Mouse (Mus musculus) MEL (cell line): ENCODE measurements around the gene Anp32e. TPM values are rescaled to one million over a fixed set of nuclear protein-coding genes. Genes with fewer than 3 reads are reported as not detected.

Source experiments
- DNase-seq: peaks from one replicate; pipeline ENCODE4 v3.0.0; 2011; ENCODE audit warnings: low read depth, low spot score
- H3K27ac ChIP-seq: 2 replicates; pipeline ENCODE4 v1.5.1; 2012; ENCODE audit warnings: low read depth, mild to moderate bottlenecking, control low read depth, low read length, moderate library complexity; ENCODE audit not compliant: control insufficient read depth
- H3K27me3 ChIP-seq, 2 experiments: fragments of 150-350 bp in 1 of 2; sonication (generic) in 1 of 2; 2 replicates each; pipeline ENCODE4 v1.6.1; 2012; ENCODE audit warnings: low read length in 2 of 2, mild to moderate bottlenecking in 2 of 2, improper control_type of control experiment in 1 of 2, moderate library complexity in 1 of 2; ENCODE audit not compliant: insufficient read depth in 2 of 2, control insufficient read depth in 1 of 2
- H3K36me3 ChIP-seq, 2 experiments: 2 replicates each; pipeline ENCODE4 v1.6.1; 2012 to 2014; ENCODE audit warnings: low read length in 2 of 2, improper control_type of control experiment in 1 of 2, inconsistent platforms in 1 of 2, mild to moderate bottlenecking in 1 of 2; ENCODE audit not compliant: insufficient read depth in 2 of 2, control insufficient read depth in 1 of 2
- H3K4me1 ChIP-seq, 2 experiments: fragments of 150-350 bp in 1 of 2; sonication (generic) in 1 of 2; 2 replicates each; pipeline ENCODE4 v1.6.1; 2012; ENCODE audit warnings: low read length in 2 of 2, improper control_type of control experiment in 1 of 2, mild to moderate bottlenecking in 1 of 2; ENCODE audit not compliant: insufficient read depth in 2 of 2, control insufficient read depth in 1 of 2
- H3K4me3 ChIP-seq, 2 experiments: fragments of 150-350 bp in 1 of 2; sonication (generic) in 1 of 2; 2 replicates each; pipeline ENCODE4 v1.5.1; 2012; ENCODE audit warnings: low read depth in 2 of 2, low read length in 2 of 2, mild to moderate bottlenecking in 2 of 2, moderate library complexity in 2 of 2, control low read depth in 1 of 2, improper control_type of control experiment in 1 of 2; ENCODE audit not compliant: control insufficient read depth in 1 of 2, insufficient read depth in 1 of 2
- H3K79me2 ChIP-seq: 2 replicates; pipeline ENCODE4 v1.6.1; 2012; ENCODE audit warnings: mild to moderate bottlenecking, low read length, moderate library complexity; ENCODE audit not compliant: control insufficient read depth, poor library complexity, insufficient read depth
- H3K9ac ChIP-seq: 2 replicates; pipeline ENCODE4 v1.6.1; 2012; ENCODE audit warnings: low read depth, mild to moderate bottlenecking, control low read depth, low read length, moderate library complexity; ENCODE audit not compliant: control insufficient read depth, poor library complexity, severe bottlenecking
- H3K9me3 ChIP-seq: fragments of 150-350 bp; sonication (generic); replicated peaks from 2 replicates; pipeline ENCODE4 v1.6.1; 2012; ENCODE audit warnings: mild to moderate bottlenecking, low read length, improper control_type of control experiment, moderate library complexity; ENCODE audit not compliant: insufficient read depth
- CHD1 ChIP-seq: IDR thresholded peaks from 2 replicates; pipeline ENCODE4 v1.6.1; 2012; ENCODE audit warnings: low read depth, mild to moderate bottlenecking, inconsistent platforms, low read length, improper control_type of control experiment
- E2F4 ChIP-seq: IDR thresholded peaks from 2 replicates; pipeline ENCODE4 v1.6.1; 2011; ENCODE audit warnings: low read depth, low read length, improper control_type of control experiment, borderline replicate concordance
- ELF1 ChIP-seq: IDR thresholded peaks from 2 replicates; pipeline ENCODE4 v1.6.1; 2014; ENCODE audit warnings: low read depth, mild to moderate bottlenecking, inconsistent platforms, low read length, improper control_type of control experiment, moderate library complexity
- EP300 ChIP-seq, 2 experiments: IDR thresholded peaks; 2 replicates each; pipeline ENCODE4 v1.6.1; 2011; ENCODE audit warnings: improper control_type of control experiment in 2 of 2, low read length in 2 of 2, low read depth in 1 of 2, mild to moderate bottlenecking in 1 of 2
- GATA1 ChIP-seq: IDR thresholded peaks from 2 replicates; pipeline ENCODE4 v1.6.1; 2011; ENCODE audit warnings: low read depth, low read length, improper control_type of control experiment
- HCFC1 ChIP-seq: IDR thresholded peaks from 2 replicates; pipeline ENCODE4 v1.6.1; 2012; ENCODE audit warnings: low read depth, mild to moderate bottlenecking, inconsistent platforms, low read length, improper control_type of control experiment, moderate library complexity
- JUND ChIP-seq: IDR thresholded peaks from 2 replicates; pipeline ENCODE4 v1.6.1; 2011; ENCODE audit warnings: low read depth, mild to moderate bottlenecking, improper control_type of control experiment, low read length
- KAT2A ChIP-seq: conservative IDR thresholded peaks from 2 replicates; pipeline ENCODE4 v1.6.1; 2012; ENCODE audit warnings: low read depth, low read length, improper control_type of control experiment, inconsistent platforms
- MAFK ChIP-seq: IDR thresholded peaks from 2 replicates; pipeline ENCODE4 v1.6.1; 2011; ENCODE audit warnings: low read depth, mild to moderate bottlenecking, low read length, improper control_type of control experiment, borderline replicate concordance
- MAX ChIP-seq: IDR thresholded peaks from 2 replicates; pipeline ENCODE4 v1.6.1; 2011; ENCODE audit warnings: low read length, improper control_type of control experiment
- MAZ ChIP-seq: IDR thresholded peaks from 2 replicates; pipeline ENCODE4 v1.6.1; 2012; ENCODE audit warnings: low read depth, mild to moderate bottlenecking, inconsistent platforms, low read length, improper control_type of control experiment
- MEF2A ChIP-seq: IDR thresholded peaks from 2 replicates; pipeline ENCODE4 v1.6.1; 2014; ENCODE audit warnings: low read depth, mild to moderate bottlenecking, inconsistent platforms, low read length, improper control_type of control experiment; ENCODE audit not compliant: poor library complexity, insufficient replicate concordance, severe bottlenecking; ENCODE audit errors: extremely low read depth
- MYB ChIP-seq: IDR thresholded peaks from 2 replicates; pipeline ENCODE4 v1.6.1; 2011; ENCODE audit warnings: mild to moderate bottlenecking, low read depth, low read length, improper control_type of control experiment
- MYC ChIP-seq: IDR thresholded peaks from 2 replicates; pipeline ENCODE4 v1.6.1; 2011; ENCODE audit warnings: low read depth, mild to moderate bottlenecking, low read length, improper control_type of control experiment, moderate library complexity
- NRF1 ChIP-seq: IDR thresholded peaks from 2 replicates; pipeline ENCODE4 v1.6.1; 2014; ENCODE audit warnings: low read depth, mild to moderate bottlenecking, inconsistent platforms, low read length, improper control_type of control experiment, moderate library complexity; ENCODE audit not compliant: poor library complexity, insufficient read depth, severe bottlenecking
- POLR2A ChIP-seq, 2 experiments: IDR thresholded peaks; 2 replicates each; pipeline ENCODE4 v1.6.1; 2011 to 2012; ENCODE audit warnings: low read length in 2 of 2, mild to moderate bottlenecking in 2 of 2, control low read depth in 1 of 2, improper control_type of control experiment in 1 of 2, low read depth in 1 of 2, moderate library complexity in 1 of 2; ENCODE audit not compliant: control insufficient read depth in 1 of 2, insufficient read depth in 1 of 2, poor library complexity in 1 of 2
- POLR2AphosphoS2 ChIP-seq: IDR thresholded peaks from 2 replicates; pipeline ENCODE4 v1.6.1; 2011; ENCODE audit warnings: low read length, improper control_type of control experiment
- POLR2AphosphoS5 ChIP-seq: IDR thresholded peaks from 2 replicates; pipeline ENCODE4 v1.6.1; 2012; ENCODE audit warnings: low read depth, borderline replicate concordance, mild to moderate bottlenecking, inconsistent platforms, low read length, moderate library complexity, mixed read lengths
- RAD21 ChIP-seq: IDR thresholded peaks from 2 replicates; pipeline ENCODE4 v1.6.1; 2011; ENCODE audit warnings: mild to moderate bottlenecking, low read depth, low read length, improper control_type of control experiment
- RCOR1 ChIP-seq: IDR thresholded peaks from 2 replicates; pipeline ENCODE4 v1.6.1; 2012; ENCODE audit warnings: low read depth, mild to moderate bottlenecking, inconsistent platforms, low read length, improper control_type of control experiment
- SIN3A ChIP-seq: IDR thresholded peaks from 2 replicates; pipeline ENCODE4 v1.6.1; 2012; ENCODE audit warnings: low read length, improper control_type of control experiment, inconsistent platforms
- TBP ChIP-seq: IDR thresholded peaks from 2 replicates; pipeline ENCODE4 v1.8.0; 2011; ENCODE audit warnings: low read depth, low read length, improper control_type of control experiment
- TCF12 ChIP-seq: IDR thresholded peaks from 2 replicates; pipeline ENCODE4 v1.6.1; 2014; ENCODE audit warnings: low read depth, mild to moderate bottlenecking, inconsistent platforms, low read length, improper control_type of control experiment, moderate library complexity
- UBTF ChIP-seq: IDR thresholded peaks from 2 replicates; pipeline ENCODE4 v1.6.1; 2012; ENCODE audit warnings: low read depth, mild to moderate bottlenecking, inconsistent platforms, low read length, improper control_type of control experiment, moderate library complexity, borderline replicate concordance; ENCODE audit not compliant: insufficient read depth
- USF1 ChIP-seq: IDR thresholded peaks from 2 replicates; pipeline ENCODE4 v1.6.1; 2014; ENCODE audit warnings: low read depth, mild to moderate bottlenecking, inconsistent platforms, low read length, improper control_type of control experiment, moderate library complexity
- USF2 ChIP-seq, 2 experiments: IDR thresholded peaks; 2 replicates each; pipeline ENCODE4 v1.6.1; 2011 to 2012; ENCODE audit warnings: improper control_type of control experiment in 2 of 2, low read length in 2 of 2, borderline replicate concordance in 1 of 2, inconsistent platforms in 1 of 2, low read depth in 1 of 2, mild to moderate bottlenecking in 1 of 2; ENCODE audit not compliant: insufficient read depth in 1 of 2
- ZC3H11A ChIP-seq: IDR thresholded peaks from 2 replicates; pipeline ENCODE4 v1.6.1; 2012; ENCODE audit warnings: low read depth, mild to moderate bottlenecking, inconsistent platforms, low read length, improper control_type of control experiment
- ZKSCAN1 ChIP-seq: IDR thresholded peaks from 2 replicates; pipeline ENCODE4 v1.6.1; 2012; ENCODE audit warnings: low read depth, mild to moderate bottlenecking, inconsistent platforms, low read length, improper control_type of control experiment, moderate library complexity
- ZMIZ1 ChIP-seq: IDR thresholded peaks from 2 replicates; pipeline ENCODE4 v1.6.1; 2012; ENCODE audit warnings: low read depth, mild to moderate bottlenecking, inconsistent platforms, low read length, improper control_type of control experiment, moderate library complexity
- polyA plus RNA-seq, 2 experiments: library from polyadenylated mRNA; stranded (reverse) in 1 of 2; unstranded in 1 of 2; fragments of >175 nt in 1 of 2; fragments of >200 nt in 1 of 2; gene quantifications; 2 replicates each; pipeline versions ENCODE4 v1.2.1 to v1.2.4; 2012; ENCODE audit warnings: low replicate concordance in 2 of 2, low read depth in 1 of 2; ENCODE audit not compliant: insufficient read length in 2 of 2, insufficient read depth in 1 of 2, missing spikeins in 1 of 2
- total RNA-seq: library from RNA; depleted of rRNA; stranded (reverse); fragments of 300-350 nt; gene quantifications from 2 replicates; pipeline ENCODE4 v1.2.3, GENCODE M21; 2012

Gene Anp32e
- total and polyA plus RNA-seq, 3 experiments = 159 to 748 (median 412) TPM

DNA sequence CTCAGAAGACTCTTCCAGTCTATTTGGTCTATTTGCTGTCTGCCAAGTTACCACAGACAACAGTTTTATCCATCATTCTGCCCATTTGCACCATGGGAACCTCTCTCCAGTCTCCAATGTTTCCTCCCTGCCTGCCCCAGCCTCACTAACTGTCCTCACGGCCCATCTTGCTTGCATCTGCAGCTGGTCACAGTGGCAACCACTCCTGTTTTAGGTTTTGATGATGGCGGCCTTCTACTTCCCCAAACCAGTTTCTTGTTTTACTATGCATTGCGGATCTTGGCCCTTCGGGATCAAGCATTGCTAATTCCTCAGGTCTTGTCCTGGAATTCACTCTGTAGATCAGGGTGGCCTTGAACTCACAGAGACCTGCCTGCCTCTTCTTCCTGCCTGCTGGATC, 53.1 kb downstream of the Anp32e start:
- no peak for TF ChIP-seq RAD21
- no peak for TF ChIP-seq MYB
- TF ChIP-seq MAX = no peak
- no peak for TF ChIP-seq ZMIZ1
- no peak for TF ChIP-seq MAZ
- TF ChIP-seq MAFK = no peak
- no peak for TF ChIP-seq POLR2A (IDR thresholded peaks at IDR 0.05; ENCODE audit: control insufficient read depth in 1 of 2, insufficient read depth in 1 of 2, low read depth in 1 of 2, low read length in 2 of 2, poor library complexity in 1 of 2)
- TF ChIP-seq KAT2A = no peak
- TF ChIP-seq POLR2AphosphoS2 = no peak
- TF ChIP-seq NRF1 = no peak
- TF ChIP-seq SIN3A = no peak
- no peak for TF ChIP-seq TBP
- TF ChIP-seq EP300 (IDR thresholded peaks at IDR 0.05; ENCODE audit: low read depth in 1 of 2, low read length in 2 of 2) = no peak
- no peak for TF ChIP-seq RCOR1
- TF ChIP-seq MYC = no peak
- no peak for TF ChIP-seq ZC3H11A
- TF ChIP-seq POLR2AphosphoS5 = no peak
- TF ChIP-seq GATA1 = no peak
- no peak for TF ChIP-seq TCF12
- TF ChIP-seq CHD1 = no peak
- TF ChIP-seq, all 39 proteins: peak for 0
- Histone ChIP-seq H3K4me1 (peaks cover 4 to 14% of the 10 kb centered on the region in 2 experiments), H3K9ac (no peak overlapping the region), H3K79me2 (no peaks in the 10 kb centered on the region), H3K27me3 (no peaks in the 10 kb centered on the region), H3K36me3 (peaks cover 0 to 5% of the 10 kb centered on the region in 2 experiments; a peak in 2 of 4 replicates), H3K4me3 (no peak overlapping the region), H3K9me3 (no peaks in the 10 kb centered on the region), H3K27ac (no peak overlapping the region)
- no peak for DNase-seq

DNA sequence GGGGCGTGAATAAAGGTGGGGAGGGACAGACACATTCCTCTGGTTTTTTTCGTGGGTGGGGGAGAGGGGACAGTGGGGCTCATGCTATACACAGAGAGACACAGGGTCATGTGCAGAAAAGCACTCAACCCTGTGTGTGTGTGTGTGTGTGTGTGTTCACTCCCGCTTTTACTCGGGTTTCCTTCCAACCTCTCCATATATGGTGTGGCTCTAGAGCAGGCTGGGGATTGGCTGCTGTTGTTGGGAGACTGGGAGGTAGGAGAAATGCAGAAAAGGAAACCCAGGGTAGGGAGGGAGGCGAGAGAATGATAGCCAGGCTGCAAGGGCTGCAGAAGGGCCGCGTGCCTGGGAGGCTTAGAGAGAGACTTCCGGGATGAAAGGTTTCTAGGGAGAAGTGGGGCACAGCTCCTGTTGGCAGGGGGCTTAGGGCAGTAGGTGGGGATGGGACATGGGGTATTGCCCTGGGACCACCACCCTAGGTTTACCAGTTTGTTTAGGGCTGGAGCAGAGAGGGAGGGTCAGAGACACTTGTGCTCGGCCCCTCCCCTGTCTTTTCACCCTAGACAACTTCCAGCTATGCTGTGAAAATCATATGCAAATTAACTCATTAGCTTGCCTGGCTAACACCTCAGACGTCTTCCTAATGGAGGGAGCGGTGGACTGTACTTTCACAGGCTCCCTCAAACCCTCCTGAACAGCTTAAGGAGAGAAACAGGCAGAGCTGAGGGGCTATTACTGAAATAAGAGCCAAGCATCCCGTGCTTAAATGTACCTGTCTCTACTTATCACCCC, 56.4 kb downstream of the Anp32e start:
- Histone ChIP-seq H3K36me3 (peaks cover 0 to 14% of the 10 kb centered on the region in 2 experiments; a peak in 2 of 4 replicates), H3K27me3 (no peaks in the 10 kb centered on the region), H3K9ac (no peak overlapping the region), H3K4me1 (peaks cover 6 to 21% of the 10 kb centered on the region in 2 experiments; a peak in 3 of 4 replicates), H3K79me2 (no peaks in the 10 kb centered on the region), H3K27ac (no peak overlapping the region), H3K4me3 (no peak overlapping the region), H3K9me3 (no peaks in the 10 kb centered on the region)
- DNase-seq = no peak
- TF ChIP-seq TBP = no peak
- TF ChIP-seq ZKSCAN1 = no peak
- no peak for TF ChIP-seq ELF1
- no peak for TF ChIP-seq MAZ
- TF ChIP-seq MYB = no peak
- TF ChIP-seq MAX = no peak
- TF ChIP-seq GATA1 = no peak
- no peak for TF ChIP-seq RCOR1
- TF ChIP-seq HCFC1 = no peak
- TF ChIP-seq JUND = no peak
- no peak for TF ChIP-seq POLR2AphosphoS2
- no peak for TF ChIP-seq E2F4
- no peak for TF ChIP-seq USF1
- TF ChIP-seq RAD21 = no peak
- no peak for TF ChIP-seq MEF2A
- TF ChIP-seq USF2 (IDR thresholded peaks at IDR 0.05; ENCODE audit: borderline replicate concordance in 1 of 2, insufficient read depth in 1 of 2, low read depth in 1 of 2, low read length in 2 of 2) = no peak
- TF ChIP-seq UBTF = no peak
